Mouse (Mus musculus): ENCODE measurements around the gene Cwc22. TPM values are rescaled to one million over a fixed set of nuclear protein-coding genes. Genes with fewer than 3 reads are reported as not detected.

Cwc22 gene
- polyA plus RNA-seq, 2 experiments: 33.7 to 36.0 TPM

- Histone ChIP-seq H3K27ac (replicated peaks; ENCODE audit: low read depth, low read length) (no peak overlapping the region), H3K36me3 (ENCODE audit: control insufficient read depth, insufficient read depth, low read length) (no peaks in the 10 kb centered on the region), H3K4me2 (replicated peaks; ENCODE audit: low read depth, low read length, severe bottlenecking) (no peak overlapping the region), H3K4me1 (ENCODE audit: control insufficient read depth, insufficient read depth, low read length) (no peaks in the 10 kb centered on the region), H3K4me3 (replicated peaks; ENCODE audit: low read length) (no peak overlapping the region), H3K9me3 (ENCODE audit: control insufficient read depth, low read length) (no peaks in the 10 kb centered on the region), H3K27me3 (ENCODE audit: control insufficient read depth, insufficient read depth, low read length) (no peaks in the 10 kb centered on the region), H3K9ac (ENCODE audit: low read depth, low read length, severe bottlenecking) (no peak overlapping the region)
- DNase-seq (ENCODE audit: low spot score) (no peak), ATAC-seq (ENCODE audit: low FRiP score, low read depth) (no peak)
- TF ChIP-seq POLR2A (IDR thresholded peaks at IDR 0.05; ENCODE audit: borderline replicate concordance, extremely low read depth, insufficient read depth, insufficient read length): no peak
- WGBS: 79% methylated on average over 3 of the region's 3 CpGs
Measured at GRCm38 (mm10) chr2:77970556-77970955, 24.4 kb upstream of the Cwc22 start.

DNA sequence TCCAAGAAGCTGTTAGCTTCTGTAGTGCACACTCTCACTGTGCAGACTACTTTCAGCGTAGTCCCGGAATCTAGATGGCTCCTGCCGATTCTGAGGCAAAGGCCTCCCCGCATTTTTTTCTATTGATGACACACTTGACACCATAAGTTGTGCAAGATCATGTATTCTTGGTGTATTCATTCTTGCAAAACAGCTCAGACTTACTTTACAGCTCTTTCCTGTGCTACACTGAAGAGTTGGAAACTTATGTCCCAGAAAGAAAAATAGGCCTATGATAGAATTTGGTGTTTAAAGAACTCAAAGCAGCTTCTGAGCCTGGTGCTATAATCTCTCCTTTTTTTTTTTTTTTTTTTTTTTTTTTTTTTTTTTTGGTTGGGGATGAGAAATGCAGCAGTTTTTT is 23.8 kb upstream of the Cwc22 start:
- no peak overlapping the region for H3K4me3 ChIP-seq (replicated peaks; ENCODE audit: low read length)
- no peaks in the 10 kb centered on the region for H3K36me3 ChIP-seq (ENCODE audit: control insufficient read depth, insufficient read depth, low read length)
- H3K27ac ChIP-seq (replicated peaks; ENCODE audit: low read depth, low read length): no peak overlapping the region
- 98% methylated on average over 4 of the region's 4 CpGs for WGBS
- no peak overlapping the region for H3K4me2 ChIP-seq (replicated peaks; ENCODE audit: low read depth, low read length, severe bottlenecking)
- DNase-seq (ENCODE audit: low spot score) (no peak), ATAC-seq (ENCODE audit: low FRiP score, low read depth) (no peak)
- H3K9ac ChIP-seq (ENCODE audit: low read depth, low read length, severe bottlenecking): no peak overlapping the region
- no peak for TF ChIP-seq POLR2A (IDR thresholded peaks at IDR 0.05; ENCODE audit: borderline replicate concordance, extremely low read depth, insufficient read depth, insufficient read length)
- no peaks in the 10 kb centered on the region for H3K9me3 ChIP-seq (ENCODE audit: control insufficient read depth, low read length)
- H3K27me3 ChIP-seq (ENCODE audit: control insufficient read depth, insufficient read depth, low read length): no peaks in the 10 kb centered on the region
- no peaks in the 10 kb centered on the region for H3K4me1 ChIP-seq (ENCODE audit: control insufficient read depth, insufficient read depth, low read length)

GRCm38 (mm10) chr2:77962450-77963193 is 16.4 kb upstream of the Cwc22 start:
- H3K4me3 ChIP-seq (replicated peaks; ENCODE audit: low read length): no peak overlapping the region
- no peak for DNase-seq (ENCODE audit: low spot score)
- H3K9ac ChIP-seq (ENCODE audit: low read depth, low read length, severe bottlenecking): no peak overlapping the region
- 98% methylated on average over 3 of the region's 3 CpGs for WGBS
- no peak overlapping the region for H3K27ac ChIP-seq (replicated peaks; ENCODE audit: low read depth, low read length)
- no peak for TF ChIP-seq POLR2A (IDR thresholded peaks at IDR 0.05; ENCODE audit: borderline replicate concordance, extremely low read depth, insufficient read depth, insufficient read length)
- ATAC-seq (ENCODE audit: low FRiP score, low read depth): no peak
- no peaks in the 10 kb centered on the region for H3K4me1 ChIP-seq (ENCODE audit: control insufficient read depth, insufficient read depth, low read length)
- H3K27me3 ChIP-seq (ENCODE audit: control insufficient read depth, insufficient read depth, low read length): no peaks in the 10 kb centered on the region
- H3K4me2 ChIP-seq (replicated peaks; ENCODE audit: low read depth, low read length, severe bottlenecking): no peak overlapping the region
- H3K36me3 ChIP-seq (ENCODE audit: control insufficient read depth, insufficient read depth, low read length): no peaks in the 10 kb centered on the region
- no peaks in the 10 kb centered on the region for H3K9me3 ChIP-seq (ENCODE audit: control insufficient read depth, low read length)

DNA sequence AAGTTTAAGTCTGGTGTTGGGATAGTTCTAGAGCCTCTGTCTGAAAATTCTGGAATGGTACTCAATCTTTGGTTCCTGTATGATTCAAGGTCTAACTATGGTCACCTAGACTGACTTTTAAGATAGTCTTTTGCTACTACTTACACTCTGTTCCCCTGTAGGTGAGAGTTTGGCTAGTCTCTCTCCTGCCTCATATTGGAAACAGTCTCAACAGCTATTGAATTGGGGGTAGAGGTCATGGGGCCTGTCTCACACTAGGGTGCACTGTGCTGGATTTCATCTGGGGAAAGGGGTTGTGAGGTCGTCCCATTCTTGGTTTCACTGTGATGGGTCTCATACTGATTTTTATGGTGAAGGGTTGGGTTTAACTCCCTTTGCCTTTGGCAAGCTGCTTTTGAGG is 15.1 kb upstream of the Cwc22 start:
- ATAC-seq (ENCODE audit: low FRiP score, low read depth): no peak
- no peak for TF ChIP-seq POLR2A (IDR thresholded peaks at IDR 0.05; ENCODE audit: borderline replicate concordance, extremely low read depth, insufficient read depth, insufficient read length)
- H3K36me3 ChIP-seq (ENCODE audit: control insufficient read depth, insufficient read depth, low read length): no peaks in the 10 kb centered on the region
- 72% methylated on average over 1 of the region's 1 CpGs for WGBS
- H3K9me3 ChIP-seq (ENCODE audit: control insufficient read depth, low read length): no peaks in the 10 kb centered on the region
- no peak overlapping the region for H3K4me2 ChIP-seq (replicated peaks; ENCODE audit: low read depth, low read length, severe bottlenecking)
- no peak for DNase-seq (ENCODE audit: low spot score)
- H3K9ac ChIP-seq (ENCODE audit: low read depth, low read length, severe bottlenecking): no peak overlapping the region
- H3K4me1 ChIP-seq (ENCODE audit: control insufficient read depth, insufficient read depth, low read length): no peaks in the 10 kb centered on the region
- H3K4me3 ChIP-seq (replicated peaks; ENCODE audit: low read length): no peak overlapping the region
- no peak overlapping the region for H3K27ac ChIP-seq (replicated peaks; ENCODE audit: low read depth, low read length)
- H3K27me3 ChIP-seq (ENCODE audit: control insufficient read depth, insufficient read depth, low read length): no peaks in the 10 kb centered on the region

- H3K27ac ChIP-seq (replicated peaks; ENCODE audit: low read depth, low read length): no peak overlapping the region
- no peaks in the 10 kb centered on the region for H3K9me3 ChIP-seq (ENCODE audit: control insufficient read depth, low read length)
- no peak overlapping the region for H3K4me3 ChIP-seq (replicated peaks; ENCODE audit: low read length)
- no peaks in the 10 kb centered on the region for H3K27me3 ChIP-seq (ENCODE audit: control insufficient read depth, insufficient read depth, low read length)
- DNase-seq (ENCODE audit: low spot score) (no peak), ATAC-seq (ENCODE audit: low FRiP score, low read depth) (no peak)
- TF ChIP-seq POLR2A (IDR thresholded peaks at IDR 0.05; ENCODE audit: borderline replicate concordance, extremely low read depth, insufficient read depth, insufficient read length): no peak
- no peak overlapping the region for H3K9ac ChIP-seq (ENCODE audit: low read depth, low read length, severe bottlenecking)
- H3K4me1 ChIP-seq (ENCODE audit: control insufficient read depth, insufficient read depth, low read length): no peaks in the 10 kb centered on the region
- H3K36me3 ChIP-seq (ENCODE audit: control insufficient read depth, insufficient read depth, low read length): no peaks in the 10 kb centered on the region
- WGBS: 78% methylated on average over 3 of the region's 3 CpGs
- H3K4me2 ChIP-seq (replicated peaks; ENCODE audit: low read depth, low read length, severe bottlenecking): no peak overlapping the region
Measured at GRCm38 (mm10) chr2:77960711-77961110, 14.5 kb upstream of the Cwc22 start.

Measured in limb, embryonic 14.5 days (tissue).